Mouse (Mus musculus) spleen, adult 2 months (tissue): ENCODE measurements around the gene Baz1a. TPM values are rescaled to one million over a fixed set of nuclear protein-coding genes. Genes with fewer than 3 reads are reported as not detected.
A peak's percentile ranks its signal among the peaks of the same experiment; 100 is the strongest.
"Not testable (repeated sequence)": the region's sequence is repeated elsewhere in the genome, so short reads cannot be mapped to it uniquely, and the experiment has no call there.

ENCODE experiments used
- DNase-seq, 2 experiments: peaks; one replicate each; pipeline versions ENCODE4 v3.0.0 to v3.0.0-alpha.2; 2012 to 2021; ENCODE audit warnings: low spot score in 2 of 2, low read depth in 1 of 2
- H3K27ac ChIP-seq: fragments of 200-500 bp; 2 replicates; pipeline ENCODE4 v1.5.1; 2012; ENCODE audit warnings: low read length, inconsistent platforms; ENCODE audit not compliant: insufficient read depth
- H3K27me3 ChIP-seq: fragments of 200-500 bp; 2 replicates; pipeline ENCODE4 v1.6.1; 2012; ENCODE audit warnings: mild to moderate bottlenecking, moderate library complexity, low read length, inconsistent platforms; ENCODE audit not compliant: control insufficient read depth, insufficient read depth
- H3K36me3 ChIP-seq: fragments of 200-500 bp; 2 replicates; pipeline ENCODE4 v1.6.1; 2012; ENCODE audit warnings: mild to moderate bottlenecking, low read length, inconsistent platforms; ENCODE audit not compliant: control insufficient read depth, insufficient read depth
- H3K4me1 ChIP-seq: fragments of 200-500 bp; 2 replicates; pipeline ENCODE4 v1.6.1; 2011; ENCODE audit warnings: inconsistent platforms; ENCODE audit not compliant: control insufficient read depth, insufficient read depth, insufficient read length
- H3K4me3 ChIP-seq: fragments of 200-500 bp; 2 replicates; pipeline ENCODE4 v1.5.1; 2011; ENCODE audit warnings: mild to moderate bottlenecking, inconsistent platforms; ENCODE audit not compliant: insufficient read depth, insufficient read length; ENCODE audit errors: extremely low read depth
- CTCF ChIP-seq: fragments of 200-500 bp; IDR thresholded peaks from 2 replicates; pipeline ENCODE4 v1.5.1; 2011; ENCODE audit warnings: mild to moderate bottlenecking, inconsistent platforms; ENCODE audit not compliant: insufficient read depth, insufficient read length, insufficient replicate concordance; ENCODE audit errors: extremely low read depth
- POLR2A ChIP-seq: fragments of 200-500 bp; IDR thresholded peaks from 2 replicates; pipeline ENCODE4 v1.6.1; 2011; ENCODE audit warnings: low read depth, low read length, inconsistent platforms
- WGBS: fragments of 180-500 bp; shearing (Covaris S2); methylation state at CpG from one replicate; pipeline ENCODE4 v1.1.7; 2018; 5-methylcytosine and 5-hydroxymethylcytosine counted together
- polyA plus RNA-seq: library from polyadenylated mRNA; depleted of rRNA; stranded (reverse); fragments of >200 nt; gene quantifications from 2 replicates; pipeline ENCODE4 v1.2.3, GENCODE M21; 2012

Baz1a gene
- polyA plus RNA-seq, 1 experiment: 8.1 TPM

- Histone ChIP-seq H3K27ac (no peak overlapping the region), H3K4me1 (no peaks in the 10 kb centered on the region), H3K36me3 (no peaks in the 10 kb centered on the region), H3K27me3 (no peaks in the 10 kb centered on the region), H3K4me3 (no peak overlapping the region)
- no peak for DNase-seq
- WGBS: 83% methylated on average over 14 of the region's 14 CpGs
- TF ChIP-seq CTCF (no peak), POLR2A (no peak)
Observed at GRCm38 (mm10) chr12:55007361-55008008, 6.7 kb downstream of the Baz1a start.

GRCm38 (mm10) chr12:55006071-55006470 lies 8.1 kb downstream of the Baz1a start:
- no peaks in the 10 kb centered on the region for H3K4me1 ChIP-seq
- H3K4me3 ChIP-seq: no peak overlapping the region
- H3K36me3 ChIP-seq: no peaks in the 10 kb centered on the region
- no peaks in the 10 kb centered on the region for H3K27me3 ChIP-seq
- DNase-seq: no peak
- no peak overlapping the region for H3K27ac ChIP-seq
- TF ChIP-seq CTCF (no peak), POLR2A (no peak)
- WGBS: 95% methylated on average over 7 of the region's 7 CpGs

DNA sequence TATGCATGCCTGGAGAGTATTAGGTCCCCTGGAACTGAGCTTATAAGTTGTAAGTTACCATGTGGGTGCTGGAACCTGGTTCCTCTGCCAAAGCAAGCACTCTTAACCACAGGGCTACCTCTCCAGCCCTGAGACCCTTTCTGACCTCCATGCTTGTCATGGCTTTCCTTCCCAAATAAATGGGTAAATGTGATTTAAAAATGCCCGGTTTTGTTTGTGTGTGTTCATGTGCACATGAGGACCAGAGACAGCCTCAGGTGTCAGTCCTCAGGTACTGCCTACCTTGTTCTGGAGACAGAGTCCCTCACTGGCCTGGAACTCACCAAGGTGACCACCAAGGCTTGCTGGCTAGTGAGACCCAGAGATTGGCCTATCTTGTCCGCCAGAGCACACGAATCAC lies 9.8 kb downstream of the Baz1a start:
- no peak for DNase-seq
- H3K27ac ChIP-seq: no peak overlapping the region
- H3K36me3 ChIP-seq: no peaks in the 10 kb centered on the region
- H3K4me3 ChIP-seq: no peak overlapping the region
- TF ChIP-seq POLR2A (no peak), CTCF (no peak)
- no peaks in the 10 kb centered on the region for H3K27me3 ChIP-seq
- WGBS: 91% methylated on average over 3 of the region's 3 CpGs
- peaks cover 3% of the 10 kb centered on the region; the same call in 1 of the 2 replicates for H3K4me1 ChIP-seq

GRCm38 (mm10) chr12:55003843-55004242 lies 10.3 kb downstream of the Baz1a start:
- Histone ChIP-seq H3K27me3 (no peaks in the 10 kb centered on the region), H3K4me3 (no peak overlapping the region), H3K36me3 (no peaks in the 10 kb centered on the region), H3K4me1 (peaks cover 3% of the 10 kb centered on the region; the same call in 1 of the 2 replicates), H3K27ac (no peak overlapping the region)
- no peak for DNase-seq
- TF ChIP-seq CTCF (no peak), POLR2A (no peak)
- WGBS: 87% methylated on average over 5 of the region's 5 CpGs

- peaks cover 11% of the 10 kb centered on the region; the same call in 1 of the 2 replicates for H3K4me1 ChIP-seq
- not testable (repeated sequence) for H3K27ac ChIP-seq, H3K27me3 ChIP-seq, H3K36me3 ChIP-seq, DNase-seq, H3K4me3 ChIP-seq
- WGBS: 73% methylated on average over 7 of the region's 7 CpGs
Observed at GRCm38 (mm10) chr12:55002532-55002931, 11.6 kb downstream of the Baz1a start.

GRCm38 (mm10) chr12:54999016-54999690 lies 15.0 kb downstream of the Baz1a start:
- TF ChIP-seq CTCF (no peak), POLR2A (peak; percentile 39; the same call in 1 of the 2 replicates)
- 9% methylated on average over 14 of the region's 14 CpGs for WGBS
- peaks cover 16% of the 10 kb centered on the region; the same call in 1 of the 2 replicates for H3K4me1 ChIP-seq
- no peaks in the 10 kb centered on the region for H3K27me3 ChIP-seq
- H3K36me3 ChIP-seq: no peaks in the 10 kb centered on the region
- peak; percentile 73 to 88 for DNase-seq
- peak overlapping the region; percentile 65 for H3K27ac ChIP-seq
- H3K4me3 ChIP-seq: peak overlapping the region; percentile 2; the same call in 1 of the 2 replicates

DNA sequence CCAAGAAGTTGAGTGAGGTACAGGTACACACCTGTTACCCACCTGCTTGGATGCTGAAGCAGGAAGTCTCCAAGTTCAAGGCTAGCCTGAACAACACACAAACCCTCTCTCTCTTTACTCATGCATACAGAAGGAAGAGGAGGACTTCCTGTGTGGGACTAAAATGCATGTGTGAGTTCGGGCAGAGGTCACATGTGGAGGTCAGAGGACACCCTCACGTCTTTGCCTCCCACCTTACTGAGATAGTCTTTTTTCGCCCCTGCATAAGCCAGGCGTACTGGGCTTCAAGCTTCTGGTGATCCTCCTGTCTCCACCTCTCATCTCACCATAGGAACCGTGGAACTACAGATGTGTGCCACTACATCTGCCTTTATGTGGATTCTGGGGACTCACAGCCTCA lies 15.7 kb downstream of the Baz1a start:
- peak overlapping the region; percentile 65 for H3K27ac ChIP-seq
- no peaks in the 10 kb centered on the region for H3K27me3 ChIP-seq
- no peak overlapping the region for H3K4me3 ChIP-seq
- WGBS: 29% methylated on average over 5 of the region's 5 CpGs
- DNase-seq: no peak
- H3K4me1 ChIP-seq: peaks cover 18% of the 10 kb centered on the region; the same call in 1 of the 2 replicates
- H3K36me3 ChIP-seq: no peaks in the 10 kb centered on the region
- TF ChIP-seq CTCF: no peak
- TF ChIP-seq POLR2A: no peak
